Mouse (Mus musculus) bone marrow, adult 2 months (tissue): ENCODE measurements around the gene Gpkow.

Experiments used
- CTCF ChIP-seq: fragments of 200-500 bp; IDR thresholded peaks from 2 replicates; pipeline ENCODE4 v1.5.1; 2011; ENCODE audit warnings: low read length, control low read depth; ENCODE audit not compliant: control insufficient read depth, insufficient read depth
- POLR2A ChIP-seq: fragments of 200-500 bp; IDR thresholded peaks from 2 replicates; pipeline ENCODE4 v1.6.1; 2011; ENCODE audit warnings: low read depth, mild to moderate bottlenecking, control low read depth, low read length, borderline replicate concordance; ENCODE audit not compliant: control insufficient read depth

DNA sequence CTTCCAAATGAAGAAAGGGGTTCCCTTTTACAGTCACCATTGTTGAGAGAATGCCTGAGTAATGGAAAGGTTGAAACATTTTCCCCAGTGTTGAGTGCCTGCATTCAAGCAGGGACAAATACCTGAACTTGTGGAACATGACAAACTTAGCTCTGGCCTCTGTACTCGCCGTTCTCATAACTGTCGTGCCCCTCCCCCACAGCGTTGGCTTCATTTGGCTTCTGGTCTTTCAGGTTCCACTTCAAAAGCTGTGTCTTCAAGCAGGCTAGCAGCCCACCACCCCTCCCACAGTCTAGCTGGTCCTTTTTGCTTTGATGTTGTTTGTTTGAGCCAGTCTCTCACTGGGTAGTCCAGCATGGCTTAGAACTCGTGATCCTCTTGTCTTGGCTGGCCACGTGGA lies 24.2 kb upstream of the Gpkow start:
- no peak for TF ChIP-seq CTCF
- TF ChIP-seq POLR2A, result no peak
